Mouse (Mus musculus) bone marrow macrophage, adult 2 months (primary cell): ENCODE data around the gene Ftl1.

Experiments used
- CTCF ChIP-seq: IDR thresholded peaks from 2 replicates; pipeline ENCODE4 v1.5.1; 2012; ENCODE audit warnings: low read depth, mild to moderate bottlenecking, low read length, moderate library complexity
- POLR2A ChIP-seq: IDR thresholded peaks from 2 replicates; pipeline ENCODE4 v1.6.1; 2012; ENCODE audit warnings: mild to moderate bottlenecking, low read depth, low read length, borderline replicate concordance

GRCm38 (mm10) chr7:45436444-45436843 lies 23.2 kb downstream of the Ftl1 start:
- no peak for TF ChIP-seq CTCF
- no peak for TF ChIP-seq POLR2A
